Mouse (Mus musculus) fibroblast of lung, adult 2 months (primary cell): ENCODE data around the gene Adam26a.
"Not testable (repeated sequence)": the region's sequence is repeated elsewhere in the genome, so short reads cannot be mapped to it uniquely, and the experiment has no call there.

Source experiments
- DNase-seq: peaks from one replicate; pipeline ENCODE4 v3.0.0-alpha.2; 2011; ENCODE audit warnings: low read depth

The Adam26a gene

DNA sequence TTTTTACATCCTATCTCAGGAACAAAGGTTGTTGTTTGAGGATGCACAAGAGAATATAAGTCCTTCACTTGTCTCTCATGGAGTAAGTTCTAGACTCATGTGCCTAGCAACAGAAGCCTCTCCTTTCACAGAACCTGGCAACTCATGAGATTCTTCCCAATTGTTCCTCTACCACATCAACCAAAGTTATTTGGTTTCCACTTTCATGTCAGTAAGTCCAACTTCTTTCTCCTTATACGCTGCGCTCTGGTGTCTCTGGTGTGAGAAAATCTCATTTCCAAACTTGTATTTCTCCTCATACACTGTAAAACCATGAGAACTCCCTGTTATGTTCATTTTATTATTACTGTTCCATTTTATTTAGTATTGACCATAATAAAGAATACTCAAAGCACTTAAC is at the start of gene Adam26a:
Gene Adam26a, minus strand, starts transcription at position 101 of the 400 bp plus-strand sequence.
- DNase-seq, result not testable (repeated sequence)

- no peak for DNase-seq
Measured at GRCm38 (mm10) chr8:43616046-43616445, 39.5 kb upstream of the Adam26a start.

GRCm38 (mm10) chr8:43603657-43604056 is 27.1 kb upstream of the Adam26a start:
- DNase-seq, result not testable (repeated sequence)

DNA sequence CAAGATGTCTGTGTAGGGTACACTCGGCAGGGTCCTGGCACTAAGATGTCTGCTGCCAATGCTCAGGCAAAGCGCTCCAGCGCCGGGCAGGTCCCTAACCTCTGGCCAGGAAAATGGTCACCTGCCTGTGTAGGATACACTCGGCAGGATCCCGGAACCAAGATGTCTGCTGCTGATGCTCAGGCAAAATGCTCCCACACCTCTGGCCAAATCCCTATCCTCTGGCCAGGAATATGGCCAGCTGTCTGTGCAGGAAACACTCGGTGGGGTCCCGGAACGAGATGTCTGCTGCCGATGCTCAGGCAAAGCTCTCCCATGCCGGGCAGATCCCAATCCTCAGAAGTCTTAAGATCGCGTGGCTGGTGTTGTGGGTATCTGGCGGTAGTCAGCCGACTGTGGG is 26.7 kb upstream of the Adam26a start:
- not testable (repeated sequence) for DNase-seq

DNA sequence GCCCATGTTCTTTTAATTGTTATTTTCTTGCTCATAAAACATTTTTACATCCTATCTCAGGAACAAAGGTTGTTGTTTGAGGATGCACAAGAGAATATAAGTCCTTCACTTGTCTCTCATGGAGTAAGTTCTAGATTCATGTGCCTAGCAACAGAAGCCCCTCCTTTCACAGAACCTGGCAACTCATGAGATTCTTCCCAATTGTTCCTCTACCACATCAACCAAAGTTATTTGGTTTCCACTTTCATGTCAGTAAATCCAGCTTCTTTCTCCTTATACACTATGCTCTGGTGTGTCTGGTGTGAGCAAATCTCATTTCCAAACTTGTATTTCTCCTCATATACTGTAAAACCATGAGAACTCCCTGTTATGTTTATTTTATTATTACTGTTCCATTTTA is 48.5 kb downstream of the Adam26a start, which contains the start of gene Adam26b:
Gene Adam26b, minus strand, starts transcription at position 101 of the 400 bp plus-strand sequence.
- not testable (repeated sequence) for DNase-seq
